In the genomic region with DNA sequence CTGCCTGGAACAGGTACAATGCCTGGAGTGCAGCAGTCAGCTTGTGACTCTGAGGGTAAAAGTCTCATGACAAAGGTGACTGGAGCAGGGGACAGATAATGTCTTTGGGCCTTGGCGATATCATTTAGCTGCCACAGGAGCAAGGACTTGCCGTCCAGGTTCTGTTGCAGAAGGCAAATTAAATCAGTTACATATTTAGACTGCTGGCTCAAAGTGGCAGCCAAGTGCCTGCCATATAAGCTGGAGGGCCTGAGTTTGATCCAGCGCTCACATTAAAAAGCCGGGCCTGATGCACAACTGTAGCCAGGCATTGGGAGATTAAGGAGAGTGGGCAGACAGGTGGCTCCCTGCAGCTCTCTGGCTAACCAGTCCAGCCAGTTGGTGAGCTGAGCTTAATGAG, we compare ENCODE assay signal across 23 mouse cellular contexts. TPM values are rescaled to one million over a fixed set of nuclear protein-coding genes. Genes with fewer than 3 reads are reported as not detected.
"Had no signal": no experiment of that assay in that cellular context is flagged by ENCODE, and none has a peak within 500 bp of the region (broad histone marks: within the 10 kb centered on the region; RNA-seq: fewer than 3 reads in every experiment).

No protein-coding gene starts in this region.

- H3K9ac ChIP-seq: limb, embryonic 12.5 days; limb, embryonic 15.5 days; liver, embryonic 14.5 days; liver, postnatal 0 days; lung, embryonic 14.5 days; midbrain, embryonic 13.5 days; neural tube, embryonic 13.5 days had no signal

- H3K27me3 ChIP-seq: midbrain, embryonic 13.5 days had no signal

- ATAC-seq: liver, postnatal 0 days; lung, postnatal 0 days; midbrain, embryonic 13.5 days; midbrain, embryonic 16.5 days had no signal

- H3K4me3 ChIP-seq: limb, embryonic 12.5 days; limb, embryonic 15.5 days; megakaryocyte, embryonic 14.5 days; midbrain, embryonic 10.5 days; midbrain, embryonic 13.5 days; myocyte; neural tube, embryonic 13.5 days had no signal

- H3K4me1 ChIP-seq: limb, embryonic 12.5 days had no signal

- H3K4me2 ChIP-seq: limb, embryonic 12.5 days; limb, embryonic 15.5 days; liver, embryonic 11.5 days; lung, embryonic 14.5 days; midbrain, embryonic 13.5 days; neural tube, embryonic 13.5 days had no signal

- H3K9me3 ChIP-seq: limb, embryonic 12.5 days; limb, embryonic 15.5 days; megakaryocyte, embryonic 14.5 days; midbrain, embryonic 10.5 days; midbrain, embryonic 13.5 days; neural tube, embryonic 13.5 days had no signal

- H3K27ac ChIP-seq: limb, embryonic 12.5 days; limb, embryonic 15.5 days; liver, embryonic 14.5 days; midbrain, embryonic 10.5 days; midbrain, embryonic 13.5 days; neural tube, embryonic 13.5 days had no signal

- DNase-seq: kidney, postnatal 14 days; kidney, postnatal 4 days; left cerebral cortex, postnatal 4 days; liver, postnatal 0 days; lung, embryonic 14.5 days; retina, postnatal 1 day; right cerebral cortex, postnatal 25 days; thymus, adult 2 months; thymus, postnatal 14 days; thymus, postnatal 4 days had no signal

RNA-seq across cellular contexts. Expression of gene Aunip, which starts 31.0 kb away (rescaled TPM):
- total RNA-seq: monocyte, adult 5-6 weeks; neutrophil, adult 5-6 weeks had no signal
